Mouse (Mus musculus) stomach, postnatal 0 days (tissue): Measurements from ENCODE around the gene Hdac6.

Experiments used
- CTCF ChIP-seq: IDR thresholded peaks from 2 replicates; pipeline ENCODE4 v1.5.1; 2016; ENCODE audit warnings: antibody characterized with exemption, low read depth, mild to moderate bottlenecking, moderate library complexity
- EP300 ChIP-seq: optimal IDR thresholded peaks from 2 replicates; pipeline ENCODE3; 2016; ENCODE audit warnings: antibody characterized with exemption

GRCm38 (mm10) chrX:7927116-7927515 lies 20.6 kb downstream of the Hdac6 start:
- TF ChIP-seq CTCF (no peak), EP300 (no peak)
